Mouse (Mus musculus) left cerebral cortex, postnatal 4 days (tissue): ENCODE results near the gene Etd. TPM values are rescaled to one million over a fixed set of nuclear protein-coding genes. Genes with fewer than 3 reads are reported as not detected.
"Not testable (repeated sequence)": the region's sequence is repeated elsewhere in the genome, so short reads cannot be mapped to it uniquely, and the experiment has no call there.

Experiments used
- DNase-seq: peaks from one replicate; pipeline ENCODE4 v3.0.0-alpha.2; 2022
- intact Hi-C: fragments of 180-260 bp; cut with DNase I; formaldehyde crosslinking; loops from one replicate; pipeline ENCODE4 v1.15.1; 2025
- total RNA-seq, 2 experiments: library from RNA; stranded (reverse); gene quantifications; 2 replicates each; pipeline ENCODE4 v1.2.3; 2021

The Etd gene
- not detected for total RNA-seq

DNA sequence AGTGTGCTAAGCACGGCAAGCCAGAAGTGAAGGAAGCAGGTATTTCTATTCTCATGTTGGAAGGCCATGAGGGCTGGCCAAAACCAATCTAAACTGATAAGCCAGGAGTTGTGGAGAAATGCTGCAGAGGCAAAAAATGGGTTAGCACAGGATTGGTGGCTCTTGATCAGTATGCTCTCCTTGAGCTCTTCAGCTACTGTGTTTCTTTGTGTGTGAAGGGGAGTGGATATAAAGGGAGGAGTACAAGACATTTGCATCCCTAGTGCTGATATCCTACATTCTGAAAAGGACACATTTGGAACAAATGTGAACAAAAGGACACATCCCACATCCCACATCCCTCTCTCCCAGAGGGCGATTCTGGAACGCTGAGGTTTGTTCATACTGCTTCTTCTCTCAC lies at the start of gene Etd:
TSS of gene Etd (plus strand) at position 301 of the 400 bp plus-strand sequence.
- no peak for DNase-seq
- intact Hi-C loops = no loop called here

DNA sequence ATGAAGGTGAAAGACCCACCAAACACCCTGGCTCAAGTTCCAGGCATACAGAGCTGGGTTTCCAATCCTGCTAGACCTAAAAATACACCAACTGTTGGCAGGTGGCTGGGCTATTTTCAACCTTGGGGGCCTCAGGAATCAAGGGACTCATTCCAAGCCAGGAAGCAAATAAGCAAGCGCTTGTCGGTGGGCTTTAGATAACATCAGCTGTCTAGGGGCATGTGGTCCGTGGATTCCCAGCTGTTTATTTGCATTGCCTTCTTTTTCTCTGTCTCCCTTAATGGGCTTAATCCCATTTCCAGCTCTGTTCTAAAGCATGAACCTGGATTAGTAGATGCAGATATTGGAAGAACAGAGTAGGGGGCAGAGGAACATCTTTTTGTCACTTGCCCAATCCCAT lies 48.4 kb upstream of the Etd start:
- no peak for DNase-seq
- intact Hi-C loops = no loop called here

DNA sequence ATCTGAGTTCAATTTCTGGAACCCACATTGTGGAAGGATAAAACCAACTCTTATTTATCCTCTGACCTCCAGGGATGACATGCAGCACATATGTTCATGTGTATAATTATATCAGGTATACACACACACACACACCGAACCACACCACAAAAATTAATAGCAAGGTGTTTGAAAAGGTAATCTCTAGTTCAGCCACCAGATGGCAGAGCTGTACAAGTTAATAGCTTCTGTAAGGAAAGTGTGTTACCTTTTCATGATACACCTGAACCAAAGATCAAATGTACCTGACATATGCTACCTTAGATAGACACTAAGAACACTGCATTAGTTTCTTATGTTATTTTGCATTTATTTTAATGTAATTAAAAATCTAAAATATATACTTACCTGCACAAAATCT lies 1.8 kb upstream of the Etd start:
- intact Hi-C loops = no loop called here
- no peak for DNase-seq

DNA sequence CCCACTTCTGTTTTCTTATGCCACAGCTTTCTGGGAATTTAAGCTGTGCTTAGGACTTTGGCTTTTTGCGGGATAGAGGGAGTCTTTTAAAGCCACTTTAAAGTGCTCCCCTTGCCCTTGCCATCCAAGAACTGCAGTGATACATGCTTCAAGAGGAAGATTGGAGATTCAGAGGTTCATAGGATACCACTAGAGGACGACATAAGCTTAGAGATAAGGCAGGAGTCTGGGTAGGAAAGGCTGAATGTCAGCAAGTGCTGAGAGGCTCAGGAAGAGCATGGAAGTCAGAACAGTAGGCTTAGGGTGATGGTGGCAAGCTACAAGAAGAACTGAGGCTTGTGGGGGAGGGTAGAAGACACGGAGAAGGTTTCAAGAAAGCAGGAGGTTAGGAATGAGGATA lies 24.9 kb downstream of the Etd start:
- no peak for DNase-seq
- intact Hi-C loops = no loop called here

DNA sequence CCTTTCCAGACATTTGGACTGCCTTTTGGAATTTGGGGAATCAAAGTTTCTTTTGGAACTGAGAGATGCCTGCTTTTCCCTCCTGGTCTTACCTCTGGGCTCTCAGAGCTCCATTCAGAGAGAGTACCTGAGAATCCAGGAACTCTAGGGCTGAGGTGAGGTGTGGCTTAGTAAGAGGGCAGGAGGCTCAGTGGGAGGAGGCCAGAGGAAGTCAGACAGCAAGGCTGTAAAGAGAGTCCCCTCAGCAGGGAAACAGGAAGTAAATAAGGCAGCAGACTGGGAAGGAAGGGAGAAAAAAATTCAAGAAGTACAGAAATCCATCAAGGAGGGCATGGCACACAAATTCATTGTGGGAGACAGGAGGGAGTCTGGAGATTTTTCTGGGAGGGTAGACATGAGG lies 29.5 kb downstream of the Etd start:
- intact Hi-C loops = not testable (repeated sequence)

More for the DNA sequence above, 29.5 kb downstream of the Etd start:
- not testable (repeated sequence) for DNase-seq

Other genes starting within 250 kb of the Etd start
- gene Plac1, start 194.8 kb upstream of the Etd start, total RNA-seq = not detected
- gene Fam122b, start 165.1 kb upstream of the Etd start, total RNA-seq = 1 to 10 TPM; 2.1 to 3.7 TPM
- not detected for gene Fam122c, start 161.5 kb upstream of the Etd start, total RNA-seq
- gene Mospd1, start 64.4 kb upstream of the Etd start, total RNA-seq = 10 to 100 TPM; 17.6 to 20.9 TPM
- gene Rtl8c, start 173.1 kb downstream of the Etd start, total RNA-seq = 100 to 1,000 TPM; 154 to 169 TPM
- gene Gm14597, start 174.1 kb downstream of the Etd start, total RNA-seq = not detected
- 100 to 1,000 TPM; 238 to 300 TPM for gene Rtl8a, start 208.8 kb downstream of the Etd start, total RNA-seq
- gene Rtl8b, start 235.5 kb downstream of the Etd start, total RNA-seq = 100 to 1,000 TPM; 172 to 200 TPM